Mouse (Mus musculus): ENCODE results near the gene Aven.

GRCm38 (mm10) chr2:112681817-112682216 lies 189.1 kb downstream of the Aven start:
- no peak for TF ChIP-seq CTCF (IDR thresholded peaks at IDR 0.05)
- no peak for TF ChIP-seq POLR2A (IDR thresholded peaks at IDR 0.05; ENCODE audit: insufficient read depth, low read depth, low read length)
